Mouse (Mus musculus) forebrain, embryonic 15.5 days (tissue): Measurements from ENCODE around the gene Mylk2. TPM values are rescaled to one million over a fixed set of nuclear protein-coding genes. Genes with fewer than 3 reads are reported as not detected.

ENCODE experiments used
- ATAC-seq: fragments of 200-750 bp; cut with Nextera tagmentation; replicated peaks from 2 replicates; pipeline ENCODE4 v1.8.0; 2017; ENCODE audit warnings: mild to moderate bottlenecking, moderate TSS enrichment, moderate library complexity
- H3K27ac ChIP-seq: fragments of 300-500 bp; sonication (generic); replicated peaks from 2 replicates; pipeline ENCODE4 v1.5.1; 2015; ENCODE audit warnings: mild to moderate bottlenecking, inconsistent platforms
- H3K27me3 ChIP-seq: fragments of 300-500 bp; sonication (generic); 2 replicates; pipeline ENCODE4 v1.6.1; 2015; ENCODE audit warnings: inconsistent platforms
- H3K36me3 ChIP-seq: fragments of 300-500 bp; sonication (generic); 2 replicates; pipeline ENCODE4 v1.6.1; 2015; ENCODE audit warnings: mild to moderate bottlenecking, inconsistent platforms
- H3K4me1 ChIP-seq: fragments of 300-500 bp; sonication (generic); 2 replicates; pipeline ENCODE4 v1.6.1; 2015; ENCODE audit warnings: inconsistent platforms
- H3K4me2 ChIP-seq: fragments of 300-500 bp; sonication (generic); replicated peaks from 2 replicates; pipeline ENCODE4 v1.6.1; 2015; ENCODE audit warnings: mild to moderate bottlenecking, inconsistent platforms
- H3K4me3 ChIP-seq: fragments of 300-500 bp; sonication (generic); 2 replicates; pipeline ENCODE4 v1.5.1; 2015; ENCODE audit warnings: mild to moderate bottlenecking, inconsistent platforms
- H3K9ac ChIP-seq: fragments of 300-500 bp; sonication (generic); replicated peaks from 2 replicates; pipeline ENCODE4 v1.6.1; 2015; ENCODE audit warnings: mild to moderate bottlenecking, inconsistent platforms
- H3K9me3 ChIP-seq: fragments of 300-500 bp; sonication (generic); 2 replicates; pipeline ENCODE4 v1.6.1; 2016; ENCODE audit warnings: inconsistent platforms
- WGBS: fragments of 180-500 bp; shearing (Covaris S2); methylation state at CpG from one replicate; pipeline ENCODE4 v1.1.7; 2015; ENCODE audit warnings: mixed read lengths; 5-methylcytosine and 5-hydroxymethylcytosine counted together
- polyA plus RNA-seq: library from polyadenylated mRNA; unstranded; fragments of >200 nt; fragmentation: Nextera tagmentation; extraction: Ambion mirVana; gene quantifications from 2 replicates; pipeline ENCODE4 v1.2.1, GENCODE M21; 2015

Mylk2 gene
- polyA plus RNA-seq, 1 experiment from 2014 or later = not detected

DNA sequence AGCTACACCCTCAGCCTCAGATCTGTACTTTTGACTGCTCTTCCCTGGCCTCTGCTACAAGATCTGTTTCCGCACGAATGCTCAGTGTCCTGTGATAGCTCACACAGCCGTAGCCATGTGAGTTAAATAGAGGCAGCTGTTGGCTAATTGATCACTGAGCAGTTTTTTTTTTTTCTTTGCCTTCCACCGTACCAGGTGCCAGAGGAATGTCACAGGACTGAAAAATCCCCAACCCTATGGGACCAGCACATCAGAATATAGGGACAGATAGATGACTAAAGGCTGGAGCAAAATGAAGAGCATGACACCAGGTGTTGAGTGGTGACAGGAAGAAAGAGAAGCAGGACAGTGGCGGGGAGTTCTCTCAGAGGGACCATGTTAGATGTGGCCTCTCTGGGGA, 5.0 kb downstream of the Mylk2 start:
- H3K27ac ChIP-seq = no peak overlapping the region
- H3K9me3 ChIP-seq = no peaks in the 10 kb centered on the region
- WGBS = 61% methylated on average over 5 of the region's 5 CpGs
- no peak overlapping the region for H3K4me3 ChIP-seq
- 0 out of 2 replicates have a peak, but pooled peaks cover 5% of the 10 kb centered on the region for H3K4me1 ChIP-seq
- H3K9ac ChIP-seq = no peak overlapping the region
- no peaks in the 10 kb centered on the region for H3K36me3 ChIP-seq
- ATAC-seq = no peak
- H3K4me2 ChIP-seq = no peak overlapping the region
- peaks cover 25% of the 10 kb centered on the region for H3K27me3 ChIP-seq

DNA sequence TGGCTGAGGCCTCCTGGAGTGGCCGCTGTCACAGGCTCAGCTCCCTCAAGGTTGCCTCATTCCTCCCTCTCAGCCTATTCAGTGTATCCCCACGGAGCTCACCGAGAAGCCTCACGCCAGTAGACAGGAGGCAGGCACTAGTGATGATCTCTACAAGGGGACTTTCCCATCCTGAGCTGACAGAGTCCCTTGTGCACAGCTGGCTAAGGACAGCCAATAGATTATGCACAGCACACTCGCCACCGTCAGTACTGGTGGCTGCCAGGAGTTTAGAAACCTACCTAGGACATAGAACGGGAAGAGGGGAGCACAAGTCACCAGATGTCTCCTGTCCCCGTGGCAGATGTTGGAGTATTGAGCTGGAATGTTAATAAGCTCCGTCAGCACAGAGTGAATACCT, 6.5 kb downstream of the Mylk2 start:
- H3K9me3 ChIP-seq = no peaks in the 10 kb centered on the region
- H3K4me1 ChIP-seq = 0 out of 2 replicates have a peak, but pooled peaks cover 5% of the 10 kb centered on the region
- no peak overlapping the region for H3K4me2 ChIP-seq

DNA sequence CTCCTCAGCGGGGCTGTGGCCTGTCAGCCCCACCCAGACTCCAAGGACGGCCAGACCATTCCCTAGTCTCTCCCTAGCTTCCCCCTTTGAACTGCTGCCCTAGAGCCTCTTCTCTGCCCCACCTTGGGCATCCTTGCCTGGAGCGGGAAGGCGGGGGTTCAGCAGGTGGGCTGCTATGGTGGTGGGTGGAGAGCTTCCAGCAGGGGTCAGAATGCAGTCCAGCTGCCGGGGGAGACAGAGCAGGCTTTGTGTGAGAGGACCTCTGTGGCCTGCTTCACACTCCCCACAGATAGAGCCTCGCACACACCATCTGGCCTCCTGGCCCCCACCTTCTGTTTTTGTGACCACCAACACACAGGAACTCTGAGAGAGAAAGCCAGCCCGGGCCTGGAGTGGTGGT, 11.2 kb downstream of the Mylk2 start:
- H3K27ac ChIP-seq = no peak overlapping the region
- no peak overlapping the region for H3K4me2 ChIP-seq
- H3K9ac ChIP-seq = no peak overlapping the region
- no peak for ATAC-seq
- WGBS = 40% methylated on average over 7 of the region's 7 CpGs
- no peaks in the 10 kb centered on the region for H3K36me3 ChIP-seq
- H3K27me3 ChIP-seq = no peaks in the 10 kb centered on the region
- H3K4me1 ChIP-seq = peaks cover 5% of the 10 kb centered on the region
- no peaks in the 10 kb centered on the region for H3K9me3 ChIP-seq
- H3K4me3 ChIP-seq = no peak overlapping the region

More for the DNA sequence above, 6.5 kb downstream of the Mylk2 start:
- no peaks in the 10 kb centered on the region for H3K36me3 ChIP-seq
- H3K4me3 ChIP-seq = no peak overlapping the region
- no peak for ATAC-seq
- WGBS = 60% methylated on average over 9 of the region's 9 CpGs
- H3K27ac ChIP-seq = no peak overlapping the region
- peaks cover 13% of the 10 kb centered on the region for H3K27me3 ChIP-seq
- no peak overlapping the region for H3K9ac ChIP-seq

DNA sequence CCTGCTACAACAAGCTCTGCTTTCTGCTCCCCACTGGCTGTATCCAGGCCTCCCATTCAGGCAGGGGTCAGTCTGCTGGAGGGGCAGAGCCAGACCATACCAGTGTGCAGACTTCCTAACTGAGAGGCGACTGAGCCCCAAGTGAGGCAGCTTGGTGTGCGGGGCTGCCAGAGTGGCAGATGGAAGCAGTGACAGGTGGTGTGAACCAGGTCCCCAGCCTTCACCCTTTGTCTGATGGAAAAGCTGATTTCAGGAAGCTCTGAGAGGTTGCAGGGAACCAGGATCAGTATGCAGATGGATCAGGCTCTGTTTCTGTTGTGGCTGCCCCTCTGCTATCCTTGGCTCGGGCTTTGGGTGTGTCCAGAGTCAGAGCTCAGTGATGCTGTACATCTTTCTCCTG, 12.5 kb downstream of the Mylk2 start:
- H3K4me1 ChIP-seq = peaks cover 5% of the 10 kb centered on the region
- WGBS = 62% methylated on average over 3 of the region's 3 CpGs
- no peak for ATAC-seq
- no peak overlapping the region for H3K9ac ChIP-seq
- no peak overlapping the region for H3K4me2 ChIP-seq
- no peak overlapping the region for H3K4me3 ChIP-seq
- no peaks in the 10 kb centered on the region for H3K9me3 ChIP-seq
- H3K36me3 ChIP-seq = no peaks in the 10 kb centered on the region
- H3K27ac ChIP-seq = no peak overlapping the region
- no peaks in the 10 kb centered on the region for H3K27me3 ChIP-seq

DNA sequence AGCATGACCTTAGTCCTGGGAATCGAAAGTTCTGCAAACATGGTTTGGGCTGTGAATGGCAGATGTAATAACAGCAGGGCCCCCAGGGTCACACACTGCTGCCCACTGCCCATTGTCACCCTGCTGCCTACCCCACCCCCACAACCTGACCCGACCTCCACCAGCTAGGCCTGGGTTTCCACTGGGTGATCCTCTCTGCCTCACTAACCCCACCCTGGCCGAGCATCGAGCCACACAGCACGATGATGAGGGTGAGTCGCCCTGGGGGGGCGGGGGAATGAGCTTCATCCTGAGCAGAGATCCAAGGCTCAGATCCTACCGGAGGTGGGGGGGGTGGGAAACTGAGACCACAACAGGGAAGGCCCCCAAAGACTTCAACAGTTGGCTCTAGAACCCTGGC, 13.0 kb downstream of the Mylk2 start:
- ATAC-seq = no peak
- H3K27me3 ChIP-seq = no peaks in the 10 kb centered on the region
- H3K9me3 ChIP-seq = no peaks in the 10 kb centered on the region
- peaks cover 5% of the 10 kb centered on the region for H3K4me1 ChIP-seq
- H3K36me3 ChIP-seq = no peaks in the 10 kb centered on the region
- H3K27ac ChIP-seq = no peak overlapping the region
- no peak overlapping the region for H3K4me2 ChIP-seq
- no peak overlapping the region for H3K4me3 ChIP-seq
- WGBS = 74% methylated on average over 7 of the region's 8 CpGs
- H3K9ac ChIP-seq = no peak overlapping the region

DNA sequence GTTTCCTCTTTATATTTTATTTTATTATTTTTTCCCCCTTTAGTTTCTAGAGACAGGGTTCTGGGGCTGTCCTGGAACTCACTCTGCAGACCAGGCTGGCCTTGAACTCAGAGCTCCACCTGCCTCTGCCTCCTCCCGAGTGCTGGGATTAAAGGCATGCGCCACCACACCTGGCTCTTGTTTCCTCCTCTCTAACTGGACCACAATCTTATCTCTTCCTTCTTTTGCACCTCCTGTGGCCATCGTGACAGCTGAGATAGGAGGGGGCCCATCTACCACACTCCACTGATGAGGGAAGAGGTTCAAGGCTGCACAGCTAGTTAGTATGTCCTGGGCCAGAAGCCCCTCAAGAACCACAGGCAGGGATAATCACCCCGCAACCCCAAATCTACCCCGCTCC, 13.4 kb downstream of the Mylk2 start:
- H3K4me1 ChIP-seq = peaks cover 5% of the 10 kb centered on the region
- H3K4me3 ChIP-seq = no peak overlapping the region
- H3K4me2 ChIP-seq = no peak overlapping the region
- no peaks in the 10 kb centered on the region for H3K36me3 ChIP-seq
- H3K27ac ChIP-seq = no peak overlapping the region
- no peaks in the 10 kb centered on the region for H3K27me3 ChIP-seq
- no peak overlapping the region for H3K9ac ChIP-seq
- 95% methylated on average over 5 of the region's 5 CpGs for WGBS
- H3K9me3 ChIP-seq = no peaks in the 10 kb centered on the region
- ATAC-seq = no peak

DNA sequence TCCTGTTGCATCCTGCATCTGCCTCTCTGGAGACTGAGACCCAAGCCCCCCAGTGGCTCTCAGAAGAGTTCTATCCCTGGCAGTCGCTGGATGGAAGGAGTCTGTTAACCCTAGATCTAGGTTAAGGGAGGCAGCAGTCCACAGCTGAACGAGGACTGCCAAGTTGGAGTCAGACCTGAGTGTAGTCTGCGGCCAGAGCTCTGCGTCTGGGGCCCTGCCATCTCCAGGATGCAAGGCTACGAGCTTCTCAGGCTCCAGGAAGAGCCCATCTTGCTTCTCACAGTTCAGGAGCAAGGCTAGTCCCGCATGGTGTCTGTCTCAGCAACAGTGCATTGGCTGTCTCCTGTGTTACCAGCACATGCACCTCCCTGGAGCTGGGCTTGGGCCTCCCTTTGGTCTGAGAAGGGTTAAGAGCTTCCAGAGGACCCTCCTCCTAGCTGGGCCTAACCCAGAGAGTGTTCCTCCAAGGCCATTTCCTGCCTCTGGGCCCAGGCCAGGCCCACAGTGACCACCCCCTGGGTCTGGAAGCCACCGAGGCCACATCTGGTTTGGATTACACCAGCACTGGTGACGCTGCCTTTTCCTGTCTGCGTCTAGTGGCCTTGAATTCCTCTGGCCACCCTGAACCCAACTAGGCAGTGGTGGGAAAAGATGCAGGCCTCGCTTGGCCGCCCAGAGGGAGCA, 14.2 kb downstream of the Mylk2 start:
- no peaks in the 10 kb centered on the region for H3K9me3 ChIP-seq
- no peak overlapping the region for H3K4me2 ChIP-seq
- H3K4me3 ChIP-seq = no peak overlapping the region
- no peaks in the 10 kb centered on the region for H3K27me3 ChIP-seq
- no peak overlapping the region for H3K27ac ChIP-seq
- H3K4me1 ChIP-seq = peaks cover 5% of the 10 kb centered on the region
- WGBS = 75% methylated on average over 11 of the region's 11 CpGs
- H3K36me3 ChIP-seq = no peaks in the 10 kb centered on the region
- ATAC-seq = no peak
- H3K9ac ChIP-seq = no peak overlapping the region

DNA sequence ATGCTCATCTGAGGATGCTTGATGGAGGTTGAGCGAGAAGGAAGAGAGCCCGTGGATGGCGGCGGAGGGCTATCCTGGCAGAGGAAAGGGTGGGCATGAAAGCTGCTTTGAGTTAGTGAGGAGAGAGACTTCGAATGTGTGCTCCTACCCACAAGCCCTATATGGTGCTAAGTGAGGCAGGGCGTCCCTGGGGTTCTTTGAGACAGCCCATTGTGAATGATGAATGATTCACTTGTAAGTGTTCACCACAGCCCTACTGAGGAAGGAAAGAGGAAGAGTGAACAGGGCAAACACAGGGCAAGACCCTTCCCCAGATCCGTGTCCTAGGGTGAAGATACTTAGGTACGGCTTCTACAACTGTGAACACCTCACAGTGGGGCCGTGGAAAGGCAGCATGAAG, 15.7 kb downstream of the Mylk2 start:
- Histone ChIP-seq H3K4me2 (no peak overlapping the region), H3K4me1 (peaks cover 5% of the 10 kb centered on the region), H3K27me3 (no peaks in the 10 kb centered on the region), H3K4me3 (no peak overlapping the region), H3K9ac (no peak overlapping the region), H3K9me3 (no peaks in the 10 kb centered on the region), H3K27ac (no peak overlapping the region), H3K36me3 (no peaks in the 10 kb centered on the region)
- ATAC-seq = no peak
- WGBS = 84% methylated on average over 9 of the region's 9 CpGs

DNA sequence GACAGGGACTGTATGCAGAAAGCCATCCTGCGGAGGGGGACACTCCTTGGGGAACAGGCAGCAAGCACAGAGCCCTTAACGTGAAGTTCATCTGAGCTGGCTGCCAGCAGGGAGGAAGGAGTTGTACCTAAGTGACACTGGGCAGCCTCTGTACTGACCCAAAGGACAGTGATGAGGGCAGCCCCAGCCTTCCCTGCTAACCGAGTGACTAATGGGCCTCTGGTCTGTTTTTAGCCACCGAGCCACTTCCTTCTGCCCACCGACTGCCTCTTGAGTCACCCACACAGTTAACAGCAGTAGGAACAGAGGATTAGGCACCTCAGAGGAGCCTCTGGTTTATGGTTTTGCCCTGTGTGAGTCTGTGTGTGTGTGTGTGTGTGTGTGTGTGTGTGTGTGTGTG, 16.2 kb downstream of the Mylk2 start:
- no peak overlapping the region for H3K4me2 ChIP-seq
- H3K9ac ChIP-seq = no peak overlapping the region
- H3K36me3 ChIP-seq = no peaks in the 10 kb centered on the region
- ATAC-seq = no peak
- H3K27ac ChIP-seq = no peak overlapping the region
- H3K4me3 ChIP-seq = no peak overlapping the region
- peaks cover 5% of the 10 kb centered on the region for H3K4me1 ChIP-seq
- WGBS = 68% methylated on average over 5 of the region's 5 CpGs
- H3K27me3 ChIP-seq = no peaks in the 10 kb centered on the region
- no peaks in the 10 kb centered on the region for H3K9me3 ChIP-seq

DNA sequence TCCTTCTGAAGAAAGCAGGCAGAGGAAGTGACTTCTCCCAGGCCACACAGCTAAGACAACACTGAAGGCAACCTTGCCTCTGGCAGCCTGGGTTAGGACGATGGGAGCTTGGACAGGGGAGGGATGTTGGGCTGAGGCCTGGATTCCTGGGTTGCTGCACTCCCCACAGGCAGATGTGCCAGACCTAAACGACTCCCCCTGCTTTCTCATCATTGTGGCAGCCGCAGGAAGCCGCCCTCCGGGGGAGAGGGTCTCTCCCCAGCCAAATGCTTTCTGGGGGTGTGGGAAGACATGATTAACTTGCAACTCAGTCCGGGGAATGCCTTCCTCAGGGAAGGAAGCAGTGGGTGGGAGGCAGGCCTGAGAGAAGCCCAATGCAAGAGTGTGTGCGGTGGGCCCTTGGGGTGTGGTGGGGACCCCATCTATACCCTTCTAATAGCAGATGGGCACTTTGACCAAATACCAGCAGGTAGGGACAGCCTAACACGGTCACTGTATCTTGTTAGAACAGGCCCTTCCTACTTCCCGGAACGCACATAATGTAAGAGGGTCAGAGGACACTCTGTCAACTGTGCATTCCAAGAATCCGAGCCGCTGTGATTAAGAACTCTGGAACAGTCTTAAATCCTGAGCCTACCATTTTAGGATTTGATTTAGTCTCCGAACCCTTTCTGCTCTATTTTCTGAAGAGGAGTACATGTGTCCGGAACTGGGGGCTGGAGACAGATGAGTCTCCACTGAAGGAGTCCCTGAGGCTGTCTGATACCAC, 17.3 kb downstream of the Mylk2 start:
- no peak for ATAC-seq
- H3K27ac ChIP-seq = no peak overlapping the region
- no peaks in the 10 kb centered on the region for H3K27me3 ChIP-seq
- no peaks in the 10 kb centered on the region for H3K36me3 ChIP-seq
- H3K4me3 ChIP-seq = no peak overlapping the region
- H3K9me3 ChIP-seq = no peaks in the 10 kb centered on the region
- WGBS = 57% methylated on average over 14 of the region's 14 CpGs
- H3K9ac ChIP-seq = no peak overlapping the region
- H3K4me1 ChIP-seq = peaks cover 5% of the 10 kb centered on the region
- no peak overlapping the region for H3K4me2 ChIP-seq

DNA sequence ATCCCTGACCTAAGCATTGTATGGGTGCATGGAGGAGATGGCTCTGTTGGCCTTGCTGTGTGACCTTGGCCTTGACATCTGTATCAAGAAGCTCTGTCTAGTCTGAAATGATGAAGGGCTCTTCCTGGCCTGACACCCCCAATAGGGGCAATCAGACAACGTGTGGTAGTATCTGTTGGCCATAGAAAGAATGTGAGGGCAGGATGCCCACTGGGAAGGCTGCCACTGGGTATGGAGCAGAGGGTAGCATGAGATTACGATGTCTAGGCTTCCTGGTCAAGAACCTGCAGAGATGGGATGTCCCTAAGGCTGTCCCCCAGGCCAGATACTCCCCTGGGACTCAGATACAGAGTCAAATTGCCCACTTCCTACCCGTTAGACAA, 17.8 kb downstream of the Mylk2 start:
- Histone ChIP-seq H3K4me3 (no peak overlapping the region), H3K4me2 (no peak overlapping the region), H3K36me3 (no peaks in the 10 kb centered on the region), H3K27ac (no peak overlapping the region), H3K9me3 (no peaks in the 10 kb centered on the region), H3K27me3 (no peaks in the 10 kb centered on the region), H3K9ac (no peak overlapping the region), H3K4me1 (no peaks in the 10 kb centered on the region)
- 65% methylated on average over 3 of the region's 3 CpGs for WGBS
- ATAC-seq = no peak

DNA sequence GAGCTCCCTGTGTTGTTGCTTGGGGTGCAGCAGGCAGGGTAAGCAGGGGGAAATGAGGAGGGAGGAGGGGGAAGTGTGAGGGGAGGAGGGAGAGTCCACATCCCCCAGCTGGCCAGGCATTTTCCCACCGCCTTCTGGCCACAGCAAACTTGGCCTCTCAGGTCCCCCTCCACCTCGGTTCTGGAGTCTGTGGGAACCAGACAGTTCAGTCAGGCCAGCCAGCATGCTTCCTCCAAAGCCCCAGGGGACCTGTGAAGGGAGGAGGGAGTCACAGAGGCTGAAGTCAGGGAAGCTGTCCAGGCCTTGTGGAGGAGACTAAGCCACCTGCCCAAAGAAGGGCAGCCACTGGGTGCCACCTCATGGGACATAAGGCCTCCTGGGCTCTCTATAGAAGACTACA, 19.1 kb downstream of the Mylk2 start:
- Histone ChIP-seq H3K4me1 (no peaks in the 10 kb centered on the region), H3K9ac (no peak overlapping the region), H3K27me3 (no peaks in the 10 kb centered on the region), H3K9me3 (no peaks in the 10 kb centered on the region), H3K4me3 (no peak overlapping the region), H3K27ac (no peak overlapping the region), H3K36me3 (no peaks in the 10 kb centered on the region), H3K4me2 (no peak overlapping the region)
- no peak for ATAC-seq
- 43% methylated on average over 2 of the region's 2 CpGs for WGBS
